Mouse (Mus musculus): ENCODE measurements around the gene 1110008P14Rik. TPM values are rescaled to one million over a fixed set of nuclear protein-coding genes. Genes with fewer than 3 reads are reported as not detected.

Gene 1110008P14Rik
- polyA plus RNA-seq, 1 experiment from 2014 or later: 98.4 TPM

GRCm38 (mm10) chr2:32415801-32416200 lies 34.1 kb upstream of the 1110008P14Rik start:
- DNase-seq (ENCODE audit: low spot score) (no peak), ATAC-seq (no peak)
- Histone ChIP-seq H3K36me3 (ENCODE audit: control insufficient read depth, insufficient read depth, low read length) (peaks cover 71% of the 10 kb centered on the region), H3K4me3 (ENCODE audit: low read depth, low read length) (no peak overlapping the region), H3K9ac (ENCODE audit: low read length) (no peak overlapping the region), H3K4me2 (ENCODE audit: low read length) (no peak overlapping the region), H3K4me1 (ENCODE audit: control insufficient read depth, insufficient read depth, low read length) (no peaks in the 10 kb centered on the region), H3K27me3 (replicated peaks; ENCODE audit: control insufficient read depth, insufficient read depth, low read length) (no peaks in the 10 kb centered on the region), H3K27ac (ENCODE audit: low read depth, low read length) (no peak overlapping the region), H3K9me3 (replicated peaks; ENCODE audit: control insufficient read depth, low read length) (no peaks in the 10 kb centered on the region)
- WGBS: 94% methylated on average over 12 of the region's 12 CpGs

- Histone ChIP-seq H3K4me1 (ENCODE audit: control insufficient read depth, insufficient read depth, low read length) (no peaks in the 10 kb centered on the region), H3K4me3 (ENCODE audit: low read depth, low read length) (no peak overlapping the region), H3K4me2 (ENCODE audit: low read length) (no peak overlapping the region), H3K9ac (ENCODE audit: low read length) (no peak overlapping the region), H3K9me3 (replicated peaks; ENCODE audit: control insufficient read depth, low read length) (no peaks in the 10 kb centered on the region), H3K27me3 (replicated peaks; ENCODE audit: control insufficient read depth, insufficient read depth, low read length) (no peaks in the 10 kb centered on the region), H3K27ac (ENCODE audit: low read depth, low read length) (no peak overlapping the region), H3K36me3 (ENCODE audit: control insufficient read depth, insufficient read depth, low read length) (peaks cover 52% of the 10 kb centered on the region)
- no peak for DNase-seq (ENCODE audit: low spot score)
- 74% methylated on average over 5 of the region's 5 CpGs for WGBS
- no peak for ATAC-seq
These were observed 32.2 kb upstream of the 1110008P14Rik start for GRCm38 (mm10) chr2:32413936-32414335.

- H3K4me3 ChIP-seq (ENCODE audit: low read depth, low read length): no peak overlapping the region
- WGBS: 92% methylated on average over 6 of the region's 6 CpGs
- H3K4me1 ChIP-seq (ENCODE audit: control insufficient read depth, insufficient read depth, low read length): no peaks in the 10 kb centered on the region
- no peaks in the 10 kb centered on the region for H3K27me3 ChIP-seq (replicated peaks; ENCODE audit: control insufficient read depth, insufficient read depth, low read length)
- ATAC-seq: no peak
- H3K27ac ChIP-seq (ENCODE audit: low read depth, low read length): no peak overlapping the region
- no peak overlapping the region for H3K4me2 ChIP-seq (ENCODE audit: low read length)
- H3K9ac ChIP-seq (ENCODE audit: low read length): no peak overlapping the region
- no peaks in the 10 kb centered on the region for H3K9me3 ChIP-seq (replicated peaks; ENCODE audit: control insufficient read depth, low read length)
- peaks cover 43% of the 10 kb centered on the region for H3K36me3 ChIP-seq (ENCODE audit: control insufficient read depth, insufficient read depth, low read length)
- no peak for DNase-seq (ENCODE audit: low spot score)
These were observed 31.2 kb upstream of the 1110008P14Rik start for GRCm38 (mm10) chr2:32412742-32413531.

- 87% methylated on average over 7 of the region's 7 CpGs for WGBS
- peaks cover 28% of the 10 kb centered on the region for H3K36me3 ChIP-seq (ENCODE audit: control insufficient read depth, insufficient read depth, low read length)
- DNase-seq (ENCODE audit: low spot score) (no peak), ATAC-seq (no peak)
- H3K9me3 ChIP-seq (replicated peaks; ENCODE audit: control insufficient read depth, low read length): no peaks in the 10 kb centered on the region
- no peaks in the 10 kb centered on the region for H3K4me1 ChIP-seq (ENCODE audit: control insufficient read depth, insufficient read depth, low read length)
- no peak overlapping the region for H3K4me2 ChIP-seq (ENCODE audit: low read length)
- H3K9ac ChIP-seq (ENCODE audit: low read length): no peak overlapping the region
- H3K27ac ChIP-seq (ENCODE audit: low read depth, low read length): no peak overlapping the region
- no peaks in the 10 kb centered on the region for H3K27me3 ChIP-seq (replicated peaks; ENCODE audit: control insufficient read depth, insufficient read depth, low read length)
- H3K4me3 ChIP-seq (ENCODE audit: low read depth, low read length): no peak overlapping the region
These were observed 29.7 kb upstream of the 1110008P14Rik start for GRCm38 (mm10) chr2:32411407-32411806.

- no peak for ATAC-seq
- Histone ChIP-seq H3K27me3 (replicated peaks; ENCODE audit: control insufficient read depth, insufficient read depth, low read length) (no peaks in the 10 kb centered on the region), H3K27ac (ENCODE audit: low read depth, low read length) (no peak overlapping the region), H3K9ac (ENCODE audit: low read length) (no peak overlapping the region), H3K36me3 (ENCODE audit: control insufficient read depth, insufficient read depth, low read length) (peaks cover under 1% of the 10 kb centered on the region; the same call in 1 of the 2 replicates), H3K4me3 (ENCODE audit: low read depth, low read length) (no peak overlapping the region), H3K4me1 (ENCODE audit: control insufficient read depth, insufficient read depth, low read length) (no peaks in the 10 kb centered on the region), H3K9me3 (replicated peaks; ENCODE audit: control insufficient read depth, low read length) (no peaks in the 10 kb centered on the region), H3K4me2 (ENCODE audit: low read length) (no peak overlapping the region)
- WGBS: 73% methylated on average over 25 of the region's 25 CpGs
- no peak for DNase-seq (ENCODE audit: low spot score)
These were observed 27.0 kb upstream of the 1110008P14Rik start for GRCm38 (mm10) chr2:32408429-32409424.

DNA sequence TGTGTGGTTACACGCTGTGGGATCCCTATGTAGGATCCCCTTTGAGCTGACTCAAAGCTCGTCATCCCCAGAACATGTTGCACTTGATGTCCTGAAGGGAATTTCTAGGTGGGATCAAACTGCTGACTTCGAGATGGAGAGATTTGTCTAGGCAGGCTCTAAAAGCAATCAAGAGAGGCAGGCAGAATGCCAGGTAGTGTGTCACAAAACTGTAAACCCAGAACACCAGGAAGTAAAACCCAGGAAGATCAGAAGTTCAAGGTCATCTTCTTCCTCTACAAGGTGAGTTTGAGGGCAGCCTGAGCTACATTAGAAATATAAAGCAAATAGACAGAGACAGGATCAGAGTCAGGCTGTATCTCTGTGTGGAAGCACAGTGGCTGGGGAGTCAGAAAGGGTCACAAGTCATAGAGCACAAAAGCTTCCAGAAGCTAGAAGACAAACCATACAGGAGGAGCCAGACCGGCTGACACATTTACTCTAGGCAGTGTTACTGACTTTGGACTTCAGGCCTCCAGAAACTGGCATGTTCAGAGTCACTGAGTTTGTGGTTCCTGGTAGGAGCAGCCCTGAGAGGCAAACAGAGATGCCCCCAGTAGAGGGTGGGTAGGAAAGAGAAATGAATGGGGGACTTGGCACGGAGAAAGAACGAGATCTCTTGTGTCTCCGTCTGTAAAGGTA lies 25.5 kb upstream of the 1110008P14Rik start:
- 86% methylated on average over 7 of the region's 7 CpGs for WGBS
- Histone ChIP-seq H3K9me3 (replicated peaks; ENCODE audit: control insufficient read depth, low read length) (no peaks in the 10 kb centered on the region), H3K4me1 (ENCODE audit: control insufficient read depth, insufficient read depth, low read length) (no peaks in the 10 kb centered on the region), H3K4me3 (ENCODE audit: low read depth, low read length) (no peak overlapping the region), H3K27ac (ENCODE audit: low read depth, low read length) (no peak overlapping the region), H3K36me3 (ENCODE audit: control insufficient read depth, insufficient read depth, low read length) (peaks cover 4% of the 10 kb centered on the region), H3K4me2 (ENCODE audit: low read length) (no peak overlapping the region), H3K9ac (ENCODE audit: low read length) (no peak overlapping the region), H3K27me3 (replicated peaks; ENCODE audit: control insufficient read depth, insufficient read depth, low read length) (no peaks in the 10 kb centered on the region)
- ATAC-seq (no peak), DNase-seq (ENCODE audit: low spot score) (no peak)

- Histone ChIP-seq H3K27ac (ENCODE audit: low read depth, low read length) (no peak overlapping the region), H3K4me1 (ENCODE audit: control insufficient read depth, insufficient read depth, low read length) (no peaks in the 10 kb centered on the region), H3K4me3 (ENCODE audit: low read depth, low read length) (no peak overlapping the region), H3K36me3 (ENCODE audit: control insufficient read depth, insufficient read depth, low read length) (peaks cover 23% of the 10 kb centered on the region), H3K4me2 (ENCODE audit: low read length) (no peak overlapping the region), H3K9me3 (replicated peaks; ENCODE audit: control insufficient read depth, low read length) (no peaks in the 10 kb centered on the region), H3K27me3 (replicated peaks; ENCODE audit: control insufficient read depth, insufficient read depth, low read length) (no peaks in the 10 kb centered on the region), H3K9ac (ENCODE audit: low read length) (no peak overlapping the region)
- 19% methylated on average over 2 of the region's 2 CpGs for WGBS
- ATAC-seq (peak; percentile 42), DNase-seq (ENCODE audit: low spot score) (peak; percentile 97)
These were observed 22.9 kb upstream of the 1110008P14Rik start for GRCm38 (mm10) chr2:32404663-32405062.

DNA sequence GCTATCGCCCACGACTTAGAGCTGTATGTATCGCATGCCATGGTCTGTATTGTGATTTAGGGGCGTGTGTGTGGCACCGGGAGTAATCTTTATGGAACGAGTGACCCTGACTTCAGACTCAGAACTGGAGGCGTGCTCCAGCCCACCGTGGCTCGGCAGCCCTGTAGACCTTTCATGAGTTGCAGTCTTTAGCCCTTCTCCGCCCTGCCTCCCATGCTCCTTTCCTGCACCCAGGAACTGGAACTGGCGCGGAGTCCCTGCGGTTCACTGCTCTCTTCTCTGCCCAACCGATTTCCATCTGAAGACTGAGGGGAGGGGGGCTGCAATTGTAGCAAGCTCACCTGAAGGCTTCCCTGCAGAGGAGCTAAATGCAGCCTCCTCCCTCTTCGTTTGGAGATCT lies 15.0 kb upstream of the 1110008P14Rik start:
- H3K4me2 ChIP-seq (ENCODE audit: low read length): peak overlapping the region; percentile 84
- no peak for ATAC-seq
- no peak for DNase-seq (ENCODE audit: low spot score)
- H3K4me1 ChIP-seq (ENCODE audit: control insufficient read depth, insufficient read depth, low read length): peaks cover 13% of the 10 kb centered on the region
- 0% methylated on average over 15 of the region's 15 CpGs for WGBS
- no peaks in the 10 kb centered on the region for H3K27me3 ChIP-seq (replicated peaks; ENCODE audit: control insufficient read depth, insufficient read depth, low read length)
- H3K36me3 ChIP-seq (ENCODE audit: control insufficient read depth, insufficient read depth, low read length): peaks cover 13% of the 10 kb centered on the region
- H3K4me3 ChIP-seq (ENCODE audit: low read depth, low read length): peak overlapping the region; percentile 93
- no peaks in the 10 kb centered on the region for H3K9me3 ChIP-seq (replicated peaks; ENCODE audit: control insufficient read depth, low read length)
- H3K27ac ChIP-seq (ENCODE audit: low read depth, low read length): no peak overlapping the region
- H3K9ac ChIP-seq (ENCODE audit: low read length): peak overlapping the region; percentile 90
